Mouse (Mus musculus): ENCODE measurements around the gene Rtn4r.

GRCm38 (mm10) chr16:18176758-18177157 is 49.3 kb downstream of the Rtn4r start:
- TF ChIP-seq POLR2A (IDR thresholded peaks at IDR 0.05; ENCODE audit: borderline replicate concordance, low read depth, low read length) (no peak), CTCF (IDR thresholded peaks at IDR 0.05; ENCODE audit: low read depth, low read length) (no peak)
